Mouse (Mus musculus) heart, postnatal 0 days (tissue): ENCODE results near the gene Osbpl3.

ENCODE experiments used
- CTCF ChIP-seq: IDR thresholded peaks from 2 replicates; pipeline ENCODE4 v1.5.1; 2016; ENCODE audit warnings: antibody characterized with exemption, control low read depth, low read depth
- EP300 ChIP-seq: IDR thresholded peaks from 2 replicates; pipeline ENCODE4 v1.6.1; 2016; ENCODE audit warnings: antibody characterized with exemption, low read depth

DNA sequence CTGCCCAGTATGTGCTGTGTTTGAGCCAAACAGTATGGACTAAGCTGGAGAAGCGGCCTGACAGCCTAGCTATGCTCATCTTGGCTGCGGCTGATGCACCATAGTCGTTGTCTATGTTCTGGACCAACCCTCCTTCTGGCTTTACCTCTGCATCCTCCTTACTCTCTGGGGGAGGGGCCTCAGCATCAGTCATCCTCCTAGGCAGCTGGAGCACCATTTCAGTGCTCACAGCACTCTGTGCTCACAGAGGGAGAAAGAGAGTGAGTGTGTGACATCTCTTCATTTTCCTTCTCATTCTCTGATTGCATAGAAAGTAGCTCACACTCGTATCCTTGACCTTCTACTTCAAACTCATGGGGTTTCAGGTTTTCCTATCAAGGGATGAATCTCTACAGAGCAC, 129.8 kb downstream of the Osbpl3 start:
- no peak for TF ChIP-seq EP300
- TF ChIP-seq CTCF = no peak
